Mouse (Mus musculus) embryonic facial prominence, embryonic 14.5 days (tissue): ENCODE measurements around the gene Gnb2. TPM values are rescaled to one million over a fixed set of nuclear protein-coding genes. Genes with fewer than 3 reads are reported as not detected.
A peak's percentile ranks its signal among the peaks of the same experiment; 100 is the strongest.

Experiments
- ATAC-seq: fragments of 200-750 bp; cut with Nextera tagmentation; 2 replicates; pipeline ENCODE4 v1.8.0; 2017; ENCODE audit warnings: low read depth, moderate number of reproducible peaks, moderate TSS enrichment
- DNase-seq: peaks from one replicate; pipeline ENCODE4 v3.0.0-alpha.2; 2015; ENCODE audit warnings: low spot score
- H3K27ac ChIP-seq: fragments of 300-500 bp; sonication (generic); replicated peaks from 2 replicates; pipeline ENCODE4 v1.5.1; 2014; ENCODE audit warnings: low read depth, mild to moderate bottlenecking, low read length, moderate library complexity
- H3K27me3 ChIP-seq: fragments of 300-500 bp; sonication (generic); replicated peaks from 2 replicates; pipeline ENCODE4 v1.6.1; 2014; ENCODE audit warnings: low read length; ENCODE audit not compliant: control insufficient read depth, insufficient read depth
- H3K36me3 ChIP-seq: fragments of 300-500 bp; sonication (generic); 2 replicates; pipeline ENCODE4 v1.6.1; 2014; ENCODE audit warnings: low read length, mixed read lengths; ENCODE audit not compliant: control insufficient read depth, insufficient read depth
- H3K4me1 ChIP-seq: fragments of 300-500 bp; sonication (generic); 2 replicates; pipeline ENCODE4 v1.6.1; 2014; ENCODE audit warnings: antibody characterized with exemption, low read length; ENCODE audit not compliant: control insufficient read depth, insufficient read depth
- H3K4me2 ChIP-seq: fragments of 300-500 bp; sonication (generic); 2 replicates; pipeline ENCODE4 v1.6.1; 2014; ENCODE audit warnings: low read depth, mild to moderate bottlenecking, low read length, moderate library complexity, mixed read lengths
- H3K4me3 ChIP-seq: fragments of 300-500 bp; sonication (generic); 2 replicates; pipeline ENCODE4 v1.5.1; 2014; ENCODE audit warnings: low read depth, mild to moderate bottlenecking, low read length
- H3K9ac ChIP-seq: fragments of 300-500 bp; sonication (generic); 2 replicates; pipeline ENCODE4 v1.6.1; 2014; ENCODE audit warnings: low read depth, mild to moderate bottlenecking, low read length, moderate library complexity, mixed read lengths
- H3K9me3 ChIP-seq: fragments of 300-500 bp; sonication (generic); 2 replicates; pipeline ENCODE4 v1.6.1; 2016; ENCODE audit warnings: low read length; ENCODE audit not compliant: control insufficient read depth
- WGBS: fragments of 180-500 bp; shearing (Covaris S2); extraction: QIAGEN DNeasy Blood & Tissue Kit; methylation state at CpG from one replicate; pipeline ENCODE4 v1.1.7; 2014; 5-methylcytosine and 5-hydroxymethylcytosine counted together
- polyA plus RNA-seq: library from polyadenylated mRNA; unstranded; fragments of >200 nt; fragmentation: Nextera tagmentation; extraction: Ambion mirVana; gene quantifications from 2 replicates; pipeline ENCODE4 v1.2.1, GENCODE M21; 2014

Gene Gnb2
- polyA plus RNA-seq, result 430 and 472 TPM in 2 replicates

GRCm38 (mm10) chr5:137533117-137533827, at the start of gene Gnb2, which contains the start of gene Epo:
Gnb2 (minus strand) TSS chr5:137533510.
Epo (minus strand) TSS chr5:137533242.
- Histone ChIP-seq H3K4me3 (peak within 1 kb of the TSS; percentile 83), H3K36me3 (peaks cover 21% of the 10 kb centered on the region), H3K4me2 (peak within 1 kb of the TSS; percentile 96), H3K27me3 (no peaks in the 10 kb centered on the region), H3K9me3 (no peaks in the 10 kb centered on the region), H3K9ac (peak within 1 kb of the TSS; percentile 89), H3K27ac (peak within 1 kb of the TSS; percentile 93), H3K4me1 (no peaks in the 10 kb centered on the region)
- peak; percentile 99 for DNase-seq
- under 1% methylated on average over 34 of the region's 40 CpGs for WGBS
- ATAC-seq, result peak; percentile 78

GRCm38 (mm10) chr5:137582702-137583101, 49.4 kb upstream of the Gnb2 start:
- Histone ChIP-seq H3K4me1 (0 out of 2 replicates have a peak, but pooled peaks cover 8% of the 10 kb centered on the region), H3K4me3 (peak overlapping the region; percentile 41; the same call in 1 of the 2 replicates), H3K9ac (peak overlapping the region; percentile 64), H3K27ac (no peak overlapping the region), H3K4me2 (peak overlapping the region; percentile 52), H3K9me3 (peaks cover 4% of the 10 kb centered on the region; the same call in 1 of the 2 replicates), H3K27me3 (0 out of 2 replicates have a peak, but pooled peaks cover 3% of the 10 kb centered on the region), H3K36me3 (no peaks in the 10 kb centered on the region)
- ATAC-seq (no peak), DNase-seq (no peak)
- WGBS, result 26% methylated on average over 8 of the region's 8 CpGs

- WGBS, result 82% methylated on average over 6 of the region's 6 CpGs
- ATAC-seq (no peak), DNase-seq (no peak)
- H3K9ac ChIP-seq, result no peak overlapping the region
- H3K27ac ChIP-seq, result no peak overlapping the region
- H3K36me3 ChIP-seq, result no peaks in the 10 kb centered on the region
- H3K4me1 ChIP-seq, result 0 out of 2 replicates have a peak, but pooled peaks cover 8% of the 10 kb centered on the region
- H3K9me3 ChIP-seq, result no peaks in the 10 kb centered on the region
- no peak overlapping the region for H3K4me3 ChIP-seq
- 0 out of 2 replicates have a peak, but pooled peaks cover 3% of the 10 kb centered on the region for H3K27me3 ChIP-seq
- H3K4me2 ChIP-seq, result no peak overlapping the region
These were observed 46.9 kb upstream of the Gnb2 start for GRCm38 (mm10) chr5:137580246-137580645.

GRCm38 (mm10) chr5:137574470-137574901, 41.2 kb upstream of the Gnb2 start:
- ATAC-seq (no peak), DNase-seq (peak; percentile 28)
- H3K4me1 ChIP-seq, result 0 out of 2 replicates have a peak, but pooled peaks cover 5% of the 10 kb centered on the region
- peak overlapping the region; percentile 51 for H3K4me2 ChIP-seq
- WGBS, result 11% methylated on average over 24 of the region's 27 CpGs
- no peaks in the 10 kb centered on the region for H3K9me3 ChIP-seq
- H3K27ac ChIP-seq, result no peak overlapping the region
- peaks cover 17% of the 10 kb centered on the region; the same call in 1 of the 2 replicates for H3K27me3 ChIP-seq
- H3K4me3 ChIP-seq, result peak overlapping the region; percentile 19; the same call in 1 of the 2 replicates
- H3K9ac ChIP-seq, result peak overlapping the region; percentile 45; the same call in 1 of the 2 replicates
- H3K36me3 ChIP-seq, result no peaks in the 10 kb centered on the region

- Histone ChIP-seq H3K4me1 (0 out of 2 replicates have a peak, but pooled peaks cover 7% of the 10 kb centered on the region), H3K9me3 (no peaks in the 10 kb centered on the region), H3K4me3 (no peak overlapping the region), H3K4me2 (no peak overlapping the region), H3K27ac (no peak overlapping the region), H3K36me3 (no peaks in the 10 kb centered on the region), H3K9ac (no peak overlapping the region), H3K27me3 (peaks cover 17% of the 10 kb centered on the region; the same call in 1 of the 2 replicates)
- whole genome bisulfite sequencing, result 79% methylated on average over 16 of the region's 17 CpGs
- ATAC-seq (no peak), DNase-seq (peak; percentile 21)
These were observed 37.6 kb upstream of the Gnb2 start for GRCm38 (mm10) chr5:137570691-137571586.

GRCm38 (mm10) chr5:137570181-137570580, 36.9 kb upstream of the Gnb2 start:
- H3K4me2 ChIP-seq, result no peak overlapping the region
- WGBS, result 49% methylated on average over 7 of the region's 7 CpGs

GRCm38 (mm10) chr5:137569665-137570064, 36.4 kb upstream of the Gnb2 start, which contains the start of gene Tfr2:
Tfr2 (plus strand) TSS chr5:137569840.
- Histone ChIP-seq H3K4me1 (0 out of 2 replicates have a peak, but pooled peaks cover 7% of the 10 kb centered on the region), H3K9ac (no peak within 1 kb of the TSS), H3K4me2 (no peak within 1 kb of the TSS), H3K27me3 (peaks cover 12% of the 10 kb centered on the region; the same call in 1 of the 2 replicates), H3K36me3 (no peaks in the 10 kb centered on the region), H3K9me3 (no peaks in the 10 kb centered on the region), H3K27ac (no peak within 1 kb of the TSS), H3K4me3 (no peak within 1 kb of the TSS)
- ATAC-seq, result peak; percentile 50; the same call in 1 of the 2 replicates
- WGBS, result 32% methylated on average over 9 of the region's 9 CpGs
- DNase-seq, result peak; percentile 29

More at GRCm38 (mm10) chr5:137570181-137570580, 36.9 kb upstream of the Gnb2 start:
- no peak for DNase-seq
- Histone ChIP-seq H3K9me3 (no peaks in the 10 kb centered on the region), H3K4me1 (0 out of 2 replicates have a peak, but pooled peaks cover 7% of the 10 kb centered on the region), H3K4me3 (no peak overlapping the region), H3K9ac (no peak overlapping the region), H3K36me3 (no peaks in the 10 kb centered on the region), H3K27ac (no peak overlapping the region), H3K27me3 (peaks cover 17% of the 10 kb centered on the region; the same call in 1 of the 2 replicates)
- ATAC-seq, result no peak

GRCm38 (mm10) chr5:137569031-137569430, 35.7 kb upstream of the Gnb2 start:
- Histone ChIP-seq H3K27me3 (0 out of 2 replicates have a peak, but pooled peaks cover 8% of the 10 kb centered on the region), H3K9me3 (no peaks in the 10 kb centered on the region), H3K9ac (no peak overlapping the region), H3K4me3 (no peak overlapping the region), H3K27ac (no peak overlapping the region), H3K36me3 (no peaks in the 10 kb centered on the region), H3K4me2 (no peak overlapping the region), H3K4me1 (0 out of 2 replicates have a peak, but pooled peaks cover 7% of the 10 kb centered on the region)
- ATAC-seq, result no peak
- no peak for DNase-seq
- WGBS, result 68% methylated on average over 10 of the region's 12 CpGs
